Mouse (Mus musculus) yolk sac, embryonic 10.5 days (tissue): ENCODE measurements around the gene Defb11.
A peak's percentile ranks its signal among the peaks of the same experiment; 100 is the strongest.
"Not testable (repeated sequence)": the region's sequence is repeated elsewhere in the genome, so short reads cannot be mapped to it uniquely, and the experiment has no call there.

Experiments
- DNase-seq: peaks from one replicate; pipeline ENCODE4 v3.0.0-alpha.2; 2017; ENCODE audit warnings: low spot score

Defb11 gene

GRCm38 (mm10) chr8:21906290-21906689, at the start of gene Defb11:
TSS of gene Defb11 (minus strand) at chr8:21906412.
- DNase-seq = not testable (repeated sequence)

- DNase-seq = peak; percentile 10
These were observed 49.1 kb upstream of the Defb11 start for GRCm38 (mm10) chr8:21955321-21955720.

- no peak for DNase-seq
These were observed 41.3 kb upstream of the Defb11 start for GRCm38 (mm10) chr8:21947311-21948017.

DNA sequence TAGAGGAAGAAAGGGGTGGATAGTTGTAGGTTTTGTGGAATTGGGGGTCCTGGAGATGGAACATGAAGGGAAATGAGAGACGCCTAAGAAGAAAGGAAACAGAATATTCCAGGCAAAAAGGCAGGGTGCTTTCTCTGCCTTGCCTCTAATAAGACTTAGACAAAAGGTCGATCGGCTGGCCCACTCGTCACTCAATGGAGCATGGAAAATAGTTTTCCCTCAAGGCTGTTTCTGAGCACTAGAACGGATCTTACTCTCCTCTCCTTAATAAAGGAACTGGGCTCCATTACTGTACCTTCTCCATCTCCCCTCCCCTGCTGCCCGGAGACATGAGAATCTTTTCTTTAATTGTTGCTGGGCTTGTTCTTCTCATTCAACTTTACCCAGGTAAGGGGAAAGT, 40.2 kb upstream of the Defb11 start, which contains the start of gene Defb13:
TSS of gene Defb13 (plus strand) at position 301 of the 400 bp plus-strand sequence.
- DNase-seq = no peak

GRCm38 (mm10) chr8:21938052-21938451, 31.8 kb upstream of the Defb11 start, which contains the start of gene Defb35:
TSS of gene Defb35 (plus strand) at chr8:21938352.
- not testable (repeated sequence) for DNase-seq

DNA sequence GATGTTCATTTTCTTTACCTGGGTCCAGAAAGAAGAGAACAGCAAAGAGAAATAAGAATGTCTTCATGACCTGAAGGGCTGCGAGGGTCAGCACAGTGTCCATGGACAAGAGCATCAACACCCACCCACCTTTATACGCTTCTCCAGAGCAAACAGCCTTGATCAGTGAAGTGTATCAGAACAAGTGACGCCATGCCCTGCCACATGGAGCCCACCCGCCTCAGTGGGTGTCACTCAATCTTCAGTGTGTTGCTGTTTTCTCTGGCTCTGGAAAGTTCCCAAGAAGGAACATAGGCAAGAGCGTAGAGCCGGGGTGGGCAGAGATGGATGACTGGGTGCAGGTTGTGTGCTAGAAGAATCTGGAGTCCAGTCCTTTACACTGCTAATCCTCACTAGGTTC, 26.4 kb upstream of the Defb11 start, which contains the start of gene Defb15:
TSS of gene Defb15 (minus strand) at position 101 of the 400 bp plus-strand sequence.
- DNase-seq = no peak

GRCm38 (mm10) chr8:21930754-21931153, 24.5 kb upstream of the Defb11 start:
- DNase-seq = not testable (repeated sequence)

GRCm38 (mm10) chr8:21915625-21916024, 9.4 kb upstream of the Defb11 start:
- DNase-seq = no peak

DNA sequence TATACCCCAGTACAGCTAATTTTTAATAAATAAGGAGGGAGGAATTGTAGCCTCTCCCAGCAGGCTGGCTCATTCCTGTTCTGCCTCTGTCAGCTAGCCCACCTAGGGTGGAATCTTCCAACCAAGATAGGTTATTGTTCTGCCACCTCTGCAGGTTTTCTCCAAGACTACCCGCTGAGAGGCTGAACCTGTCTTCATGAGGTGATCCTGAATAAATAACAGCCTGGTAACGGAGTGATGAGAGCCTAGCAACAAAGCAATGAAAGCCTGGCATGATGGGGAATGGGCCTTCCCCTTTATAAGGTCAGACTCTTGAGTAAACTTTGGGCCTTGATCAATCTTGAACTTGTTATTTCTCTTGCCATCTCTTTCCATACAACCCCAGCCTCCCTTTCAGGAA, 6.3 kb upstream of the Defb11 start:
- DNase-seq = no peak

DNA sequence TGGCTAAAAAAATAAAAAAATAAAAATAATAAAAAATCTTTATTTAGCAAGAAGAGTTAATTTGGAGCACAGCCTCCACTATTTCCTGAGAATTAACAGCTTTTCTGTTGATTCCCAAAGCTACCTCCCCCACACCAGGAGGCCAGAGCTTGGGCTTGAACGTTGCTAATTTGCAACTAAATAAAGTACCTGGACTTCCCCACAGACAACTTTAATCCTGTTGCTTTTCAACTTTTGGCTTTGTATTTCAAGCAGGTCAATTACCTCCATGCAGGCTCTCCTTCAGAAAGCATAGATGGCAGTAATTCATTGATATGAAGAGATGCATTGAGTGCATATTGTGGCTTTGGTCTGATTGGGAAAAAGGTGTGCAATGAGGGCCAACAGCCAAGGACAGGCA, 5.7 kb upstream of the Defb11 start:
- no peak for DNase-seq

GRCm38 (mm10) chr8:21885321-21885720, 20.9 kb downstream of the Defb11 start, which contains the start of gene Defb9:
TSS of gene Defb9 (minus strand) at chr8:21885421.
- DNase-seq = not testable (repeated sequence)

GRCm38 (mm10) chr8:21858586-21858985, 47.6 kb downstream of the Defb11 start, which contains the start of gene Defb10:
TSS of gene Defb10 (plus strand) at chr8:21858901.
- not testable (repeated sequence) for DNase-seq
